Mouse (Mus musculus): ENCODE measurements at regions not wholly inside any gene's neighbourhood (a gene's known extent, or its start where the extent isn't known, plus 50 kb on each side); places are given as distances from the start of the nearest gene placed in this dataset.

- Histone ChIP-seq H3K27me3 (ENCODE audit: insufficient read depth, poor library complexity, severe bottlenecking) (no peaks in the 10 kb centered on the region), H3K4me3 (no peak overlapping the region), H3K36me3 (no peaks in the 10 kb centered on the region), H3K27ac (no peak overlapping the region), H3K9me3 (no peaks in the 10 kb centered on the region), H3K4me1 (replicated peaks) (0 out of 2 replicates have a peak, but pooled peaks cover 4% of the 10 kb centered on the region)
- DNase-seq (ENCODE audit: low spot score): no peak
- WGBS: 86% methylated on average over 2 of the region's 2 CpGs
Observed at GRCm38 (mm10) chr14:47867017-47867416, 218.8 kb downstream of the Ktn1 start.

DNA sequence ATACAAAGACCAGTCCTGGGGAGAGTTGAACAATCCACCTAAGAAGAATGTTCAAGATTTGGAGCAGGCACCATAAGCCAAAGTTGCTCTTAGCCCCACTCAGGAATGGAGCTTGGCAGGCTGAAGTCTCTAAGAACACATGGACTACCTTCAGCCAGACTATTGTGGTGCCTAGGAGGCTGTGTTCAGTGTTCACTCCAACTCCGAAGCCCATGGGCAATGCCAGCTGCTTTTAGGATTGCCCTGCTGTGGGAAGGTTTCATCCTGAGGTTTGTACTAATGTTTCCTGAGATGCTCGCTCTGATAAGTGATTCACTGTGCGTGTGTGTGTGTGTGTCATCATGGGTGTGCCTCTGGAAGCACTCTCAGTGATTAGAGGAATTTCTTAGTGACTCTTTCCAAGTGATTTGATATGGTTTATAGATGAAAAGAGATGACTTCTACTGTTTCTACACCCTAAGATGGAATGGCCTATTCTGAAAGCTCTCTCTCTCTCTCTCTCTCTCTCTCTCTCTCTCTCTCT, 220.1 kb downstream of the Ktn1 start:
- no peaks in the 10 kb centered on the region for H3K9me3 ChIP-seq

GRCm38 (mm10) chr14:47876585-47876984, 228.3 kb downstream of the Ktn1 start:
- Histone ChIP-seq H3K9me3 (0 out of 2 replicates have a peak, but pooled peaks cover 3% of the 10 kb centered on the region), H3K4me3 (no peak overlapping the region), H3K27ac (no peak overlapping the region), H3K36me3 (no peaks in the 10 kb centered on the region), H3K4me1 (replicated peaks) (no peaks in the 10 kb centered on the region), H3K27me3 (ENCODE audit: insufficient read depth, poor library complexity, severe bottlenecking) (no peaks in the 10 kb centered on the region)
- 77% methylated on average over 5 of the region's 5 CpGs for WGBS
- no peak for DNase-seq (ENCODE audit: low spot score)

More for the DNA sequence above, 220.1 kb downstream of the Ktn1 start:
- WGBS: 86% methylated on average over 3 of the region's 3 CpGs
- no peak for DNase-seq (ENCODE audit: low spot score)
- H3K4me1 ChIP-seq (replicated peaks): 0 out of 2 replicates have a peak, but pooled peaks cover 4% of the 10 kb centered on the region
- H3K27me3 ChIP-seq (ENCODE audit: insufficient read depth, poor library complexity, severe bottlenecking): no peaks in the 10 kb centered on the region
- H3K27ac ChIP-seq: no peak overlapping the region
- H3K4me3 ChIP-seq: no peak overlapping the region
- H3K36me3 ChIP-seq: no peaks in the 10 kb centered on the region

DNA sequence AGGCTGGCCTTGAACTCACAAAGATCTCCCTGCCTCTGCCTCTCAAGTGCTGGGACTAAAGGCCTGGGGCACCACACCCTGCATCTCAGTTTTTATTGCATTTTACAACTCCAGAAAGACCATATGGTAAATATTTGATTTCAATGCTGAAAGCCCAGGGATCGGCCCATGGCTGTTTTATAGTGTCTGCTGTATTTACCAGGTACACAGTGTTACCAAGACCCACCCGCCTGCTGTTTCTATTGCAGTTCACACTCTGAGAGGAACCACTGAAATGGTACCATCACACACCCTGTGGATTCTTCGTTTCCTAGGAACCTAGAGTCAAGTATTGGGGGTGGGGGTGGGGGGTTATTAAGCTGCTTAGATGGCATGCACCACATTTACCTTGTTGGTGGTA, 228.9 kb downstream of the Ktn1 start:
- H3K36me3 ChIP-seq: no peaks in the 10 kb centered on the region
- no peaks in the 10 kb centered on the region for H3K27me3 ChIP-seq (ENCODE audit: insufficient read depth, poor library complexity, severe bottlenecking)
- H3K4me3 ChIP-seq: no peak overlapping the region
- WGBS: 95% methylated on average over 3 of the region's 3 CpGs
- H3K9me3 ChIP-seq: 0 out of 2 replicates have a peak, but pooled peaks cover 3% of the 10 kb centered on the region
- H3K27ac ChIP-seq: no peak overlapping the region
- no peaks in the 10 kb centered on the region for H3K4me1 ChIP-seq (replicated peaks)
- DNase-seq (ENCODE audit: low spot score): no peak

- Histone ChIP-seq H3K4me3 (no peak overlapping the region), H3K27me3 (ENCODE audit: insufficient read depth, poor library complexity, severe bottlenecking) (no peaks in the 10 kb centered on the region), H3K4me1 (replicated peaks) (no peaks in the 10 kb centered on the region), H3K9me3 (0 out of 2 replicates have a peak, but pooled peaks cover 3% of the 10 kb centered on the region), H3K36me3 (no peaks in the 10 kb centered on the region), H3K27ac (no peak overlapping the region)
- no peak for DNase-seq (ENCODE audit: low spot score)
- WGBS: 93% methylated on average over 5 of the region's 5 CpGs
Observed at GRCm38 (mm10) chr14:47877771-47878443, 229.7 kb downstream of the Ktn1 start.

GRCm38 (mm10) chr14:47885326-47885725, 235.3 kb upstream of the Peli2 start:
- H3K9me3 ChIP-seq: no peaks in the 10 kb centered on the region
- peaks cover 10% of the 10 kb centered on the region; the same call in 1 of the 2 replicates for H3K4me1 ChIP-seq (replicated peaks)
- no peak overlapping the region for H3K27ac ChIP-seq
- no peaks in the 10 kb centered on the region for H3K36me3 ChIP-seq
- no peak for DNase-seq (ENCODE audit: low spot score)
- WGBS: 87% methylated on average over 3 of the region's 3 CpGs
- no peak overlapping the region for H3K4me3 ChIP-seq
- H3K27me3 ChIP-seq (ENCODE audit: insufficient read depth, poor library complexity, severe bottlenecking): no peaks in the 10 kb centered on the region

DNA sequence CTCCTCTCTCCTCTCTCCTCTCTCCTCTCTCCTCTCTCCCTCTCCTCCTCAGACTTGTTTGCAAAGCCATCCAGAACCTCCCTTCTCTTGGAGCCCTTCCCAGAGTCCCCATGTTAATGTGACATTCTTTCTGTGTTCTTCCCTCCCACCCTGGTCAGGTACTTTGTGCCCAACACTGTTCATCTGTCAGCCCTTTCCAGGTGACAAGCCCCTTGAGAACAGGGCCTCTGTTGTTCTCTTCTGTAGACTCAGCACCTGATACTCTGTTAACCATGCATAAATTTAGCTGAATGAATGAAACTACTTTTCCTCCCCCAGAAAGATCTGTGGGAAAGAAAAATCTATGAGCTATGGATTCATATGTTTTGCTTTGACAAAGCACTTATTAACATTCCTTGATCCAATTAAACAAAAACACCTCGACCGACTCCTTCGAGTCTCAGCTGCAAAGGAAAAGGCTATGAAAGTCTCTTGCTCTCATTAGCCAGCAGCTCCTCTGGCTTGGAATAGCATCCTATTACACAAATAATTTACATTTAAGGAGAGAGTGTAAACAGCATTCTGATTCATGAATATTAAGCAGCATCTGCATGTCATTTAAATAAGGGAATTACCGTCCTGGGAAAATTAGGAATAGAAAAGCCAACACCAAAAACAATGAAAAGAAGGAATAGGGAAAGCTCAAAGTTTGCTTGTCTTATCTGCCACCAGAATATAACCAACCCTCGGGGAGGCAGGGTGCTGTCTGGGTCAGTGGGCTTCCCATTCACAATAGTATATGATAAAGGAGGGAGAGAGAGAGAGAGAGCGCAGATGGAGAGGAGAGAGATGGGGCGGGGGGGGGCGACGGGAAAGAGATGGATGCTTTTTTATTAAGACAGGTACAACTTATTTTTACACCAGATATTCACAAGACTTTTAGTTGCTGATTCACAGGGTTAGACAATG, 230.1 kb upstream of the Peli2 start:
- no peak for DNase-seq (ENCODE audit: low spot score)
- H3K9me3 ChIP-seq: no peaks in the 10 kb centered on the region
- no peaks in the 10 kb centered on the region for H3K27me3 ChIP-seq (ENCODE audit: insufficient read depth, poor library complexity, severe bottlenecking)
- no peak overlapping the region for H3K4me3 ChIP-seq
- peak overlapping the region; percentile 40; the same call in 1 of the 2 replicates for H3K27ac ChIP-seq
- peaks cover 26% of the 10 kb centered on the region for H3K4me1 ChIP-seq (replicated peaks)
- H3K36me3 ChIP-seq: no peaks in the 10 kb centered on the region
- 75% methylated on average over 9 of the region's 9 CpGs for WGBS

- H3K4me1 ChIP-seq (replicated peaks): peaks cover 9% of the 10 kb centered on the region
- no peak overlapping the region for H3K27ac ChIP-seq
- WGBS: 84% methylated on average over 3 of the region's 3 CpGs
- no peaks in the 10 kb centered on the region for H3K36me3 ChIP-seq
- DNase-seq (ENCODE audit: low spot score): no peak
- no peaks in the 10 kb centered on the region for H3K27me3 ChIP-seq (ENCODE audit: insufficient read depth, poor library complexity, severe bottlenecking)
- H3K9me3 ChIP-seq: no peaks in the 10 kb centered on the region
- H3K4me3 ChIP-seq: no peak overlapping the region
Observed at GRCm38 (mm10) chr14:47896581-47896980, 224.0 kb upstream of the Peli2 start.

DNA sequence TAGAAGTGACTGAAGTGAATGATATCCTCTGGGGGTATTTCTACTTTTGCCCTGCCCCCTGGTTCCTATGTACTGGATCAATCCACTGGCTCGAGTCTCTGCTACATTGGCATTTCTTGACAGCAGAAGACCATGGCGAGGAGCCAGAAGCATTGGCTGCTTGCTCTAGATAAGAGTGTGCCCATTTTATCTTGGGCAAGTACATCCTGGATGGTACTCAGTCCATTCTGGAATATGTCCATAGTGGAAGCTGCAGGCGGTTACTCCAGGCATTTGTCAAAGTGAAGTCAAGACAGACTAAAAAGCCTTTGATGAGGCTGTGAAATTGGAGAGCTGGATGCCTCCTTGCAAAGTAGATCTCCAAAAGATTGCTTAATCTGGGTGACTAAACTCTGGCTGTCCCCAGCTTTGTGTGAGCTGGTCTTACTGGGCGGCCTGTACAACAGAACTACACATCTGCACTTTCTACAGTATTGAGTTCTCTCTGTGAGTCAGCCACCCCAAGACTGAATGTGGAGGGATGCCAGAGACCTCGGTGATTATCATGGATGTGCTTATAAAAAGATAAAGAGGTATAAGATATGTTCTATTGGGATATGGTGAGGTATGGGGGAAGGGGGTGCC, 222.6 kb upstream of the Peli2 start:
- 89% methylated on average over 5 of the region's 5 CpGs for WGBS
- Histone ChIP-seq H3K9me3 (no peaks in the 10 kb centered on the region), H3K36me3 (no peaks in the 10 kb centered on the region), H3K4me3 (no peak overlapping the region), H3K4me1 (replicated peaks) (peaks cover 5% of the 10 kb centered on the region; the same call in 1 of the 2 replicates), H3K27me3 (ENCODE audit: insufficient read depth, poor library complexity, severe bottlenecking) (no peaks in the 10 kb centered on the region), H3K27ac (no peak overlapping the region)
- no peak for DNase-seq (ENCODE audit: low spot score)

- peaks cover 5% of the 10 kb centered on the region; the same call in 1 of the 2 replicates for H3K4me1 ChIP-seq (replicated peaks)
- no peaks in the 10 kb centered on the region for H3K27me3 ChIP-seq (ENCODE audit: insufficient read depth, poor library complexity, severe bottlenecking)
- no peaks in the 10 kb centered on the region for H3K36me3 ChIP-seq
- WGBS: 82% methylated on average over 4 of the region's 4 CpGs
- H3K9me3 ChIP-seq: no peaks in the 10 kb centered on the region
- no peak overlapping the region for H3K27ac ChIP-seq
- H3K4me3 ChIP-seq: no peak overlapping the region
- no peak for DNase-seq (ENCODE audit: low spot score)
Observed at GRCm38 (mm10) chr14:47898605-47899004, 222.0 kb upstream of the Peli2 start.

DNA sequence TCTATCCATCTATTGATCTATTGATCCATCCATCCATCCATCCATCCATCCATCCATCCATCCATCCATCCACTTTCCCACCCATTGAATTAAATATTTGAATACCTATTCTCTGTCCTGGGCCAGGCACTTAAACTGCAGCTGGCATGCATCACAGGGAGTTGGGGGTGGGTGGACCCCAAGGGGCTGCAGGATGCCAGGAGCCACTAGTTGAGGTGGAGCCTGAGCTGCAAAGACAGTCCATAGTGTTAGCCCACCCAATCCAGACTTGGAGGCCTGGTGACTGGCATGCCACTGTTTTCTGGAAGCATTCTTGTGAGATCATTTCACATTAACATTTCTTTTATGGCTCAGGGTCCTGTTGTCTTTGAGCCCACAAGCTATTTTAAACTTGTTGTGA, 215.3 kb upstream of the Peli2 start:
- Histone ChIP-seq H3K4me3 (no peak overlapping the region), H3K27me3 (ENCODE audit: insufficient read depth, poor library complexity, severe bottlenecking) (no peaks in the 10 kb centered on the region), H3K9me3 (no peaks in the 10 kb centered on the region), H3K27ac (no peak overlapping the region), H3K4me1 (replicated peaks) (peaks cover 14% of the 10 kb centered on the region), H3K36me3 (no peaks in the 10 kb centered on the region)
- no peak for DNase-seq (ENCODE audit: low spot score)

- peaks cover 34% of the 10 kb centered on the region for H3K4me1 ChIP-seq (replicated peaks)
- H3K9me3 ChIP-seq: no peaks in the 10 kb centered on the region
- no peak overlapping the region for H3K27ac ChIP-seq
- no peak overlapping the region for H3K4me3 ChIP-seq
- DNase-seq (ENCODE audit: low spot score): no peak
- H3K27me3 ChIP-seq (ENCODE audit: insufficient read depth, poor library complexity, severe bottlenecking): no peaks in the 10 kb centered on the region
- no peaks in the 10 kb centered on the region for H3K36me3 ChIP-seq
- 60% methylated on average over 8 of the region's 8 CpGs for WGBS
Observed at GRCm38 (mm10) chr14:47909129-47909528, 211.5 kb upstream of the Peli2 start.

Measured in hindbrain, embryonic 10.5 days (tissue).